Mouse (Mus musculus) stomach, postnatal 0 days (tissue): ENCODE measurements around the gene Cxcl17. TPM values are rescaled to one million over a fixed set of nuclear protein-coding genes. Genes with fewer than 3 reads are reported as not detected.

Experiments used
- ATAC-seq: fragments of 200-750 bp; cut with Nextera tagmentation; 2 replicates; pipeline ENCODE4 v1.8.0; 2017; ENCODE audit not compliant: low FRiP score, low TSS enrichment
- DNase-seq: peaks from one replicate; pipeline ENCODE4 v3.0.0-alpha.2; 2016; ENCODE audit warnings: low spot score
- H3K27ac ChIP-seq: fragments of 300-500 bp; sonication (generic); replicated peaks from 2 replicates; pipeline ENCODE4 v1.5.1; 2014; ENCODE audit warnings: mild to moderate bottlenecking, control low read depth
- H3K27me3 ChIP-seq: fragments of 300-500 bp; sonication (generic); 2 replicates; pipeline ENCODE4 v1.6.1; 2014; ENCODE audit warnings: low read length; ENCODE audit not compliant: control insufficient read depth, insufficient read depth
- H3K36me3 ChIP-seq: fragments of 300-500 bp; sonication (generic); 2 replicates; pipeline ENCODE4 v1.6.1; 2014; ENCODE audit warnings: low read length, mixed read lengths; ENCODE audit not compliant: control insufficient read depth, insufficient read depth
- H3K4me1 ChIP-seq: fragments of 300-500 bp; sonication (generic); replicated peaks from 2 replicates; pipeline ENCODE4 v1.6.1; 2014; ENCODE audit warnings: antibody characterized with exemption; ENCODE audit not compliant: control insufficient read depth, insufficient read depth
- H3K4me2 ChIP-seq: fragments of 300-500 bp; sonication (generic); replicated peaks from 2 replicates; pipeline ENCODE4 v1.6.1; 2014; ENCODE audit warnings: low read depth, mild to moderate bottlenecking, control low read depth, moderate library complexity
- H3K4me3 ChIP-seq: fragments of 300-500 bp; sonication (generic); 2 replicates; pipeline ENCODE4 v1.5.1; 2014; ENCODE audit warnings: low read depth, low read length, control low read depth
- H3K9ac ChIP-seq: fragments of 300-500 bp; sonication (generic); 2 replicates; pipeline ENCODE4 v1.6.1; 2014; ENCODE audit warnings: mild to moderate bottlenecking, low read length, control low read depth, mixed read lengths
- H3K9me3 ChIP-seq: fragments of 300-500 bp; sonication (generic); 2 replicates; pipeline ENCODE4 v1.6.1; 2016; ENCODE audit warnings: low read length; ENCODE audit not compliant: control insufficient read depth
- CTCF ChIP-seq: IDR thresholded peaks from 2 replicates; pipeline ENCODE4 v1.5.1; 2016; ENCODE audit warnings: antibody characterized with exemption, low read depth, mild to moderate bottlenecking, moderate library complexity
- EP300 ChIP-seq: optimal IDR thresholded peaks from 2 replicates; pipeline ENCODE3; 2016; ENCODE audit warnings: antibody characterized with exemption
- WGBS: fragments of 180-500 bp; shearing (Covaris S2); extraction: QIAGEN DNeasy Blood & Tissue Kit; methylation state at CpG from one replicate; pipeline ENCODE4 v1.1.7; 2014; 5-methylcytosine and 5-hydroxymethylcytosine counted together
- polyA plus RNA-seq: library from polyadenylated mRNA; unstranded; fragments of >200 nt; fragmentation: Nextera tagmentation; extraction: Ambion mirVana; gene quantifications from 2 replicates; pipeline ENCODE4 v1.2.1, GENCODE M21; 2015

Gene Cxcl17
- polyA plus RNA-seq, 1 experiment from 2014 or later: 6.8 TPM

DNA sequence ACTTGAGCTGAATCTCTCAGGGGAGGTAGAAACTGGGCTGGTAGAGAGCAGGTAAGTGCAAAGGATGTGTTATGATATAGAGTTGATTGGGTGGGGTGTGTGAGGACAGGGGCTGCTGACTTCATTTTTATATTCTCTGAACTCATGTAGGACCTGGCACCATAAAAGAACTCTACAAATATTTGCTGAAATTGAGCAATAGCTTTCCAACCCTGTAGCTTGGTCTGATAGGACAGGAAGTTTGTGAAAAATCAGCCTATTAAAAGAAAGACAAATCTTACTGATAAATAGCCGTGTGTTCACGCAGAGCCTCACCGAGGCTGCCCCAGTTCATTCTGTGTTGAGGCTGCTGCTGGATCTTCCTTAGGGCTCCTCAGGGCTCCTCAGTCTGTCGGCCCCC is 7.3 kb upstream of the Cxcl17 start:
- H3K9ac ChIP-seq: no peak overlapping the region
- TF ChIP-seq EP300: no peak
- no peak for TF ChIP-seq CTCF
- no peak overlapping the region for H3K4me2 ChIP-seq
- H3K36me3 ChIP-seq: no peaks in the 10 kb centered on the region
- no peaks in the 10 kb centered on the region for H3K9me3 ChIP-seq
- no peak overlapping the region for H3K4me3 ChIP-seq
- H3K27me3 ChIP-seq: no peaks in the 10 kb centered on the region
- H3K4me1 ChIP-seq: no peaks in the 10 kb centered on the region
- DNase-seq (no peak), ATAC-seq (no peak)
- H3K27ac ChIP-seq: no peak overlapping the region
- 63% methylated on average over 4 of the region's 4 CpGs for WGBS

DNA sequence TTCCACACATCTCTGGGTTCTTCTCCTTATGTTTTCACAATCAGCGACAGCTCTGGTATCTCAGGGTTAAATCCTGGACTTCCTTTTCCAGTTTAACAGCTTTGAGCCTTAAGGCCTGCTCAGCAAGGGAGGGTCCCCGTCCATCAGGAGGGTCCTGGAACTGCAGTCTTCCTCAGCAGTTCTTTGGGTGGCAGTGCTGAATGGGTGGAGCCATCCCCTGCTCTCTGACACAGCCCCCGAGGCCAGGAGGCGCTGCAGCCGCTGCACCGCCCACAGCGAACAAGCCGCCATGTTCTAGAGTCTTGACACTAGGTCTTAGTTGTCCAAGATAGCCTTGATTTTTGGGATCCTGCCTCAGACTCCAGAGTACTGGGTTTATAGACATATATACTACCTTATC is 6.8 kb upstream of the Cxcl17 start:
- no peak overlapping the region for H3K4me2 ChIP-seq
- H3K9ac ChIP-seq: no peak overlapping the region
- WGBS: 77% methylated on average over 8 of the region's 8 CpGs
- no peak overlapping the region for H3K27ac ChIP-seq
- no peak for ATAC-seq
- no peaks in the 10 kb centered on the region for H3K36me3 ChIP-seq
- no peak for DNase-seq
- TF ChIP-seq CTCF (no peak), EP300 (no peak)
- no peaks in the 10 kb centered on the region for H3K4me1 ChIP-seq
- no peaks in the 10 kb centered on the region for H3K27me3 ChIP-seq
- H3K9me3 ChIP-seq: no peaks in the 10 kb centered on the region
- no peak overlapping the region for H3K4me3 ChIP-seq

DNA sequence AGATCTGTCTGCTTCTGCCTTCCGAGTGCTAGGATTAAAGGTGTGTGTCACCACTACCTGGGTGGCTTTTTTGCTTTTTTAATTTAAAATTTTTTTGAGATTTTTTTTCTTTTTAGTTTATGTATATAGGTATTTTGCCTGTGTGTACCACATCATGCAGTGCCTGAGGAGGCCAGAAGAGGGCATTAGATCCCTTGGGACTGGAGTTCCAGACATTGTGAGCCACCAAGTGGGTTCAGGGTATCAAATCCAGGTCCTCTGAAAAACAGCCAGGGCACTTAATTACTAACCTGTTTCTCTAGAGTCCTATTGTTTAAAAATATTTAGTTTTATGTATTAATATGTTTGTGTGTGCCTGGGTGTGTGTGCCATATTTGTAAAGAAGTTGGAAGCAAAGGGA is 4.9 kb upstream of the Cxcl17 start:
- Histone ChIP-seq H3K27ac (no peak overlapping the region), H3K4me1 (no peaks in the 10 kb centered on the region), H3K36me3 (no peaks in the 10 kb centered on the region), H3K4me2 (no peak overlapping the region), H3K9me3 (no peaks in the 10 kb centered on the region), H3K9ac (no peak overlapping the region), H3K27me3 (no peaks in the 10 kb centered on the region), H3K4me3 (no peak overlapping the region)
- no peak for TF ChIP-seq EP300
- TF ChIP-seq CTCF: peak; percentile 64
- DNase-seq (no peak), ATAC-seq (no peak)
- WGBS: 75% methylated on average over 1 of the region's 1 CpGs

DNA sequence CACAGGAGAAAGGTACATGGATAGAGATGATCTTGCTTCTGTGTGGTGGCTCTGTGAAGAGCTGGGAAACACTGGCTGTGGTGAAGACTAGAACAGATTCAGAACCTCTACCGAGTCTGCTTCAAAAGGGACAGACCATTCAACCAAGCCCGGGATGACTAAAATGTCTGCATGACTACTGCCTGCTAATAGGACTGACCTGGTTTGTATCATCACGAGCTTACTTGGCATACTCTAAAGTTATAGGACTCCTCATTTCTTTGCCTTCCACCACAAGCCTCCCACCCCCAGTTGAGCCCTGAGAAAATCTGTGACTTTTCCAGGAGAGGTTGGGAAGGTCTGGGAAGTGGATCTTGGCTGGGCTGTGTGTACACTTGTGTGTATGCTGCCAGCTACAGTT is 825 bp downstream of the Cxcl17 start:
- ATAC-seq (no peak), DNase-seq (no peak)
- Histone ChIP-seq H3K4me1 (no peaks in the 10 kb centered on the region), H3K36me3 (no peaks in the 10 kb centered on the region), H3K9ac (no peak overlapping the region), H3K4me3 (no peak overlapping the region), H3K27ac (peak overlapping the region; percentile 63), H3K9me3 (no peaks in the 10 kb centered on the region), H3K27me3 (no peaks in the 10 kb centered on the region), H3K4me2 (no peak overlapping the region)
- no peak for TF ChIP-seq EP300
- no peak for TF ChIP-seq CTCF
- 75% methylated on average over 3 of the region's 3 CpGs for WGBS

DNA sequence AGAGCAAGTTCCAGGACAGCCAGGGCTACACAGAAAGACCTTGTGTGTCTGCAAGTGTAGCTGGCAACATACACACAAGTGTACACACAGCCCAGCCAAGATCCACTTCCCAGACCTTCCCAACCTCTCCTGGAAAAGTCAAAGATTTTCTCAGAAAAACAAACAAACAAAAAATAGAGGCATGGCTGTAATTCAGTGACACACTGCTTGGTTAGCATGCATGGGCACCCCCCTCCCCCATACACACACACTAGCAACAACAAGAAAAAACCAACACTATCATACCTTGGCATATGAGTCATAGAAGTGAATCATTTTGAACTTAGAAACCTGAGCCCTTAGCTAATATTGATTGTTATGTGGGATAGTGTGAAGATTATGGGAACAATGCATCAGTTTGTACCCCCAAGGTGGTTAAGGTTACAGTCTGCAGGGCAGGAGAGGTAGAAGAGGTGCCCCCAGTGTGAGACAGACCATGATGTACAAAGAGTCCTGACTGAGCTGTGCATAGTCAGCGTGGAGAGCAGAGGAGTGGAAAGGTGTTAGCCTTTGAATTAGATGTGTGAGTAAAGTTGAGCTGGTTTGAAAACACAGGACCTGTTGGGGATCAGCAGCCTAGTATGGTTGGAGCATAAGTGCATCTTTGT is 1.6 kb downstream of the Cxcl17 start:
- Histone ChIP-seq H3K4me1 (no peaks in the 10 kb centered on the region), H3K4me2 (no peak overlapping the region), H3K9me3 (no peaks in the 10 kb centered on the region), H3K9ac (no peak overlapping the region), H3K27ac (peak overlapping the region; percentile 63), H3K36me3 (no peaks in the 10 kb centered on the region), H3K27me3 (no peaks in the 10 kb centered on the region), H3K4me3 (no peak overlapping the region)
- WGBS: 59% methylated on average over 1 of the region's 1 CpGs
- peak; percentile 93 for ATAC-seq
- DNase-seq: peak; percentile 68
- TF ChIP-seq EP300: no peak
- no peak for TF ChIP-seq CTCF

DNA sequence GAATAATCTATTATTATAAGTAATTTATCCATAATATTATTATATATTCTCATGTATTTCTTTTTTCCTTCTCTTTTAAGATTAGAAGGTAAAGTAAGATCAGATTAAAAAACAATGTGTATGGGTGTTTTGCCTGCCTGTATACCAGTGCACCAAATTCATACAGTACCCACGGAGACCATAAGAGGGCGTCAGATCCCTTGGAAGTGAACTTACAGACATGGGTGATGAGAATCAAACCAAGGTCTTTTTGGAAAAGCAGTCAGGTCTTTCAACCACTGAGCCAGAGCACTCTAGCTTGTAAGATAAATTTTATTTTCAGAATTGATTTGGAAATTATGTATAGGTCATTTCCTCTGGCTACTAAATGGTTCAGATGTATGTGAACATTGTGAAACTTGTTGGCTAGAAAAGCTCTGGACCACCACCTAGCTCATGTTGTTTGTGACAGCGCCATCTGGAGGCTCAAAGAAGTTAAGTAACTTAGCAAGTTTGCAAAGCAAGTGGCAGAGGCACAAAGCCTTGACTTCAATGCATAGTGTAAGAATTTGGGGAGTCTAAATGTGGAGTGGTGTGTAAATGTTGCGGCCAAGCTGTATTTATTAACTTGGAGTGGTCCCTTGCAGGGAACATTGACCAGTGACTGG is 3.4 kb downstream of the Cxcl17 start:
- DNase-seq: no peak
- no peak overlapping the region for H3K9ac ChIP-seq
- TF ChIP-seq CTCF: peak; percentile 69
- no peak for TF ChIP-seq EP300
- no peak overlapping the region for H3K27ac ChIP-seq
- 50% methylated on average over 4 of the region's 4 CpGs for WGBS
- ATAC-seq: no peak
- no peak overlapping the region for H3K4me2 ChIP-seq
- no peaks in the 10 kb centered on the region for H3K36me3 ChIP-seq
- H3K27me3 ChIP-seq: no peaks in the 10 kb centered on the region
- no peaks in the 10 kb centered on the region for H3K4me1 ChIP-seq
- H3K9me3 ChIP-seq: no peaks in the 10 kb centered on the region
- no peak overlapping the region for H3K4me3 ChIP-seq
